Mouse (Mus musculus) midbrain, embryonic 12.5 days (tissue): Measurements from ENCODE around the gene Tiam2. TPM values are rescaled to one million over a fixed set of nuclear protein-coding genes. Genes with fewer than 3 reads are reported as not detected.

ENCODE experiments used
- ATAC-seq: fragments of 200-750 bp; cut with Nextera tagmentation; 2 replicates; pipeline ENCODE4 v1.8.0; 2017; ENCODE audit warnings: low read depth, moderate TSS enrichment, moderate library complexity; ENCODE audit not compliant: low FRiP score
- H3K27ac ChIP-seq: fragments of 300-500 bp; sonication (generic); replicated peaks from 2 replicates; pipeline ENCODE4 v1.5.1; 2016; ENCODE audit warnings: mild to moderate bottlenecking
- H3K27me3 ChIP-seq: fragments of 300-500 bp; sonication (generic); 2 replicates; pipeline ENCODE4 v1.6.1; 2016; ENCODE audit warnings: mild to moderate bottlenecking
- H3K36me3 ChIP-seq: fragments of 300-500 bp; sonication (generic); 2 replicates; pipeline ENCODE4 v1.6.1; 2016
- H3K4me1 ChIP-seq: fragments of 300-500 bp; sonication (generic); 2 replicates; pipeline ENCODE4 v1.6.1; 2016
- H3K4me2 ChIP-seq: fragments of 300-500 bp; sonication (generic); replicated peaks from 2 replicates; pipeline ENCODE4 v1.6.1; 2016; ENCODE audit warnings: mild to moderate bottlenecking, moderate library complexity
- H3K4me3 ChIP-seq: fragments of 300-500 bp; sonication (generic); 2 replicates; pipeline ENCODE4 v1.5.1; 2016; ENCODE audit warnings: mild to moderate bottlenecking
- H3K9ac ChIP-seq: fragments of 300-500 bp; sonication (generic); replicated peaks from 2 replicates; pipeline ENCODE4 v1.6.1; 2016; ENCODE audit warnings: mild to moderate bottlenecking, moderate library complexity
- H3K9me3 ChIP-seq: fragments of 300-500 bp; sonication (generic); 2 replicates; pipeline ENCODE4 v1.6.1; 2016; ENCODE audit warnings: mild to moderate bottlenecking
- WGBS: fragments of 180-500 bp; shearing (Covaris S2); methylation state at CpG from one replicate; pipeline ENCODE4 v1.1.7; 2016; 5-methylcytosine and 5-hydroxymethylcytosine counted together
- polyA plus RNA-seq: library from polyadenylated mRNA; unstranded; fragments of >200 nt; fragmentation: Nextera tagmentation; extraction: Ambion mirVana; gene quantifications from 2 replicates; pipeline ENCODE4 v1.2.1, GENCODE M21; 2016

Gene Tiam2
- polyA plus RNA-seq, 1 experiment from 2014 or later: 5.1 TPM

GRCm38 (mm10) chr17:3315581-3315980 is 10.8 kb upstream of the Tiam2 start:
- peaks cover 19% of the 10 kb centered on the region for H3K27me3 ChIP-seq
- no peak overlapping the region for H3K4me3 ChIP-seq
- H3K4me2 ChIP-seq: no peak overlapping the region
- no peak overlapping the region for H3K9ac ChIP-seq
- H3K36me3 ChIP-seq: no peaks in the 10 kb centered on the region
- no peak overlapping the region for H3K27ac ChIP-seq
- H3K9me3 ChIP-seq: no peaks in the 10 kb centered on the region
- H3K4me1 ChIP-seq: no peaks in the 10 kb centered on the region
- 95% methylated on average over 4 of the region's 4 CpGs for WGBS
- no peak for ATAC-seq

DNA sequence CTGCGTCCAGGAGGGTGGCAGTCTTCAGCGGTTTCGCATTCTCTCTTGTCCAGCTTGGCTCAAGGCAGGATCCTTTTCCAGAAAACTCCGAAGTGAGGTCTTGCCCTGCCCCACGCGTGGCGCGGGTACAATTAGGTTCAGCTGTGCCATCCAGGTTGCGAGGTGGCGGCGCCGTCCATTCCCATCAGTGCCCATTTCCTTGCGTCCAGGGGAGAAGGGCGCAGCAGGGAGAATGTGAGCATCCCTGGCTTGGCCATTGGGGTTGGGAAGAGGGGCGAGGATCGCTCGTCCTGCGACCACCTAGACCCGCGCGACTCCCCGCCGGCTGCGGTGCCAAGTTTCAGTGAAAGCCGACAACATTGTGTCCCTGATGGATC is 518 bp downstream of the Tiam2 start:
- WGBS: under 1% methylated on average over 25 of the region's 25 CpGs
- Histone ChIP-seq H3K27ac (no peak overlapping the region), H3K4me3 (peak overlapping the region; percentile 50), H3K4me2 (peak overlapping the region; percentile 83), H3K36me3 (no peaks in the 10 kb centered on the region), H3K4me1 (peaks cover 12% of the 10 kb centered on the region), H3K9ac (peak overlapping the region; percentile 39; the same call in 1 of the 2 replicates), H3K27me3 (peaks cover 41% of the 10 kb centered on the region), H3K9me3 (no peaks in the 10 kb centered on the region)
- 0 out of 2 replicates have a peak, but pooled peaks have one; percentile 4 for ATAC-seq

- Histone ChIP-seq H3K9ac (no peak overlapping the region), H3K27ac (no peak overlapping the region), H3K4me2 (peak overlapping the region; percentile 83), H3K4me1 (peaks cover 12% of the 10 kb centered on the region), H3K4me3 (peak overlapping the region; percentile 50), H3K27me3 (peaks cover 41% of the 10 kb centered on the region), H3K9me3 (no peaks in the 10 kb centered on the region), H3K36me3 (no peaks in the 10 kb centered on the region)
- 7% methylated on average over 14 of the region's 14 CpGs for WGBS
- ATAC-seq: no peak
Observed at GRCm38 (mm10) chr17:3327335-3327734, 962 bp downstream of the Tiam2 start.

DNA sequence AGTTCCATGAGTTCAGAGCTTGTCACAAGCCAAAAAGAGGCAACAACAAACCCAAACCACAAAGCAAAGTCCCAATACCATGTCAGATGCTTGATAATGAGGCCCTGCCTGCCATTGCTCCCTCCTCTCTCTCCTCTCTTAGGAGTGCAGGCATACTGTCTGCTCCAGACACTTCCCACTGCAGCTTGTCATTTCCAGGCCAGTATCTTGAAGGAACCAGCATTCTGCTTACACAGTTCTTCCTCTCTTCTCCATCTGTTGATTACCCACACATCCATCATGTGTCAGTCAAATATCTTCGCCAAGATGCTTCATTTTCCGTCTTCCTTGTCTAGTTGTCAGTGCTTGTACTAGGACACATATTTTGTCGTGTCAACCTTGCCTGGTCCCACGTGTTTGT is 2.4 kb downstream of the Tiam2 start:
- no peak for ATAC-seq
- H3K27me3 ChIP-seq: peaks cover 41% of the 10 kb centered on the region
- H3K9me3 ChIP-seq: no peaks in the 10 kb centered on the region
- H3K36me3 ChIP-seq: no peaks in the 10 kb centered on the region
- no peak overlapping the region for H3K4me2 ChIP-seq
- no peak overlapping the region for H3K27ac ChIP-seq
- H3K4me1 ChIP-seq: peaks cover 12% of the 10 kb centered on the region
- H3K4me3 ChIP-seq: no peak overlapping the region
- H3K9ac ChIP-seq: no peak overlapping the region
- 89% methylated on average over 4 of the region's 4 CpGs for WGBS

GRCm38 (mm10) chr17:3329429-3329828 is 3.1 kb downstream of the Tiam2 start:
- no peak for ATAC-seq
- H3K4me1 ChIP-seq: peaks cover 12% of the 10 kb centered on the region
- H3K27me3 ChIP-seq: peaks cover 41% of the 10 kb centered on the region
- H3K27ac ChIP-seq: no peak overlapping the region
- H3K9ac ChIP-seq: no peak overlapping the region
- H3K9me3 ChIP-seq: no peaks in the 10 kb centered on the region
- 95% methylated on average over 4 of the region's 4 CpGs for WGBS
- no peak overlapping the region for H3K4me2 ChIP-seq
- no peaks in the 10 kb centered on the region for H3K36me3 ChIP-seq
- no peak overlapping the region for H3K4me3 ChIP-seq

- Histone ChIP-seq H3K4me2 (no peak overlapping the region), H3K9ac (no peak overlapping the region), H3K27ac (no peak overlapping the region), H3K27me3 (peaks cover 22% of the 10 kb centered on the region), H3K4me1 (peaks cover 7% of the 10 kb centered on the region), H3K9me3 (no peaks in the 10 kb centered on the region), H3K36me3 (no peaks in the 10 kb centered on the region), H3K4me3 (no peak overlapping the region)
- no peak for ATAC-seq
- 83% methylated on average over 7 of the region's 7 CpGs for WGBS
Observed at GRCm38 (mm10) chr17:3331721-3332461, 5.5 kb downstream of the Tiam2 start.

DNA sequence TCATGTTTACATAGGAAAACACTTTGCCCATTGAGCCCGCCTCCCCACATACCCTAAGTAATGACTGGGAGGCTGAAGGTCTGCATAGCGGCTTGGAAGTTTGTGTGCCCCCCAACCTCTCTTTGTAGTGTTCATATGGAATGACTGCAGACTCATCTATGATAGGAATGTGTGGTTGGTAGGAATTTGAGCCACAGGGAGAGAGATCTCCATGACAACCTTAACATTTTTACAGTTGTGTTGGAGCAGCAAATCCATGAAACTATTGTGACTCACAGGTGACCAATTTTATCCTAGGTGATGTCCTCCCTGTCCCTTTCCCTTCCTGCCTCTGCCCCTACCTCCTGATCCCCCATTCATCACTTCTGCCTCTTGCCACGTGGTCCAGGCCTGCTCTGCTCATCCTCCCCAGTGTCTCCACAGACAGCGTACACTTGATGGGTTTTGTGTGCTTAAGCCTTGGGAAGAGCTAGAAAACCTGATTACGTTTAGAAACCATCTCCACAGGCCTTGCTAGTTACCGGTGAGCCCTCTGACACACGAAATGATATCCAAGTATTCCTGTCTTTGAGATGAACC is 9.9 kb downstream of the Tiam2 start:
- no peaks in the 10 kb centered on the region; the same call in 1 of the 2 replicates for H3K27me3 ChIP-seq
- WGBS: 86% methylated on average over 7 of the region's 7 CpGs
- no peaks in the 10 kb centered on the region for H3K9me3 ChIP-seq
- no peak overlapping the region for H3K27ac ChIP-seq
- no peaks in the 10 kb centered on the region for H3K36me3 ChIP-seq
- H3K4me2 ChIP-seq: no peak overlapping the region
- H3K4me3 ChIP-seq: no peak overlapping the region
- H3K9ac ChIP-seq: no peak overlapping the region
- peaks cover 8% of the 10 kb centered on the region; the same call in 1 of the 2 replicates for H3K4me1 ChIP-seq
- ATAC-seq: no peak

- WGBS: 83% methylated on average over 7 of the region's 7 CpGs
- H3K27ac ChIP-seq: no peak overlapping the region
Observed at GRCm38 (mm10) chr17:3336887-3337524, 10.6 kb downstream of the Tiam2 start.

DNA sequence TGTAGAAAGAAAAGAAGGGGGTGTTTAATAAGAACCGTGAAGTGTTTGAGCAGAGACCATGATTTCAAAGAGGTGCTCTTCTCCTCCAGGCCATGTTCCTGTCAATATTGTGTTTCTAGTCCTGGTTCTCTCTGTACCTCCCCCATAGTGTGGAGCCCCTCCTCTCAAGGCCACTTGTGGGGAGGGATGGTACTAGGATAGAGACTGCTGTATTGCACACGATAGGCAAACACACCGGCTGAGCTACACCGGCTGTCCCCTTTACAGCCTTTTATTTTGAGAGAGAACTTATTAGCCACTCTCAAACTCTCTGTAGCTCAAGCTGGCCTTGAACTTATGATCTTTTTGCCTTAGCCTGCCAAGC is 11.1 kb downstream of the Tiam2 start:
- H3K9ac ChIP-seq: no peak overlapping the region
- ATAC-seq: no peak
- 79% methylated on average over 4 of the region's 4 CpGs for WGBS
- H3K36me3 ChIP-seq: no peaks in the 10 kb centered on the region
- no peaks in the 10 kb centered on the region for H3K27me3 ChIP-seq
- no peak overlapping the region for H3K4me3 ChIP-seq
- peaks cover 8% of the 10 kb centered on the region; the same call in 1 of the 2 replicates for H3K4me1 ChIP-seq
- H3K4me2 ChIP-seq: no peak overlapping the region
- H3K9me3 ChIP-seq: no peaks in the 10 kb centered on the region
- no peak overlapping the region for H3K27ac ChIP-seq

More at GRCm38 (mm10) chr17:3336887-3337524, 10.6 kb downstream of the Tiam2 start:
- H3K9me3 ChIP-seq: no peaks in the 10 kb centered on the region
- H3K27me3 ChIP-seq: no peaks in the 10 kb centered on the region
- no peak overlapping the region for H3K9ac ChIP-seq
- H3K4me1 ChIP-seq: peaks cover 8% of the 10 kb centered on the region; the same call in 1 of the 2 replicates
- H3K36me3 ChIP-seq: no peaks in the 10 kb centered on the region
- ATAC-seq: no peak
- H3K4me2 ChIP-seq: no peak overlapping the region
- H3K4me3 ChIP-seq: no peak overlapping the region

- Histone ChIP-seq H3K4me3 (no peak overlapping the region), H3K36me3 (no peaks in the 10 kb centered on the region), H3K27ac (no peak overlapping the region), H3K4me2 (no peak overlapping the region), H3K4me1 (peaks cover 8% of the 10 kb centered on the region; the same call in 1 of the 2 replicates), H3K9me3 (no peaks in the 10 kb centered on the region), H3K9ac (no peak overlapping the region), H3K27me3 (no peaks in the 10 kb centered on the region)
- 70% methylated on average over 7 of the region's 7 CpGs for WGBS
- peak; percentile 68; the same call in 1 of the 2 replicates for ATAC-seq
Observed at GRCm38 (mm10) chr17:3338821-3339220, 12.4 kb downstream of the Tiam2 start.

DNA sequence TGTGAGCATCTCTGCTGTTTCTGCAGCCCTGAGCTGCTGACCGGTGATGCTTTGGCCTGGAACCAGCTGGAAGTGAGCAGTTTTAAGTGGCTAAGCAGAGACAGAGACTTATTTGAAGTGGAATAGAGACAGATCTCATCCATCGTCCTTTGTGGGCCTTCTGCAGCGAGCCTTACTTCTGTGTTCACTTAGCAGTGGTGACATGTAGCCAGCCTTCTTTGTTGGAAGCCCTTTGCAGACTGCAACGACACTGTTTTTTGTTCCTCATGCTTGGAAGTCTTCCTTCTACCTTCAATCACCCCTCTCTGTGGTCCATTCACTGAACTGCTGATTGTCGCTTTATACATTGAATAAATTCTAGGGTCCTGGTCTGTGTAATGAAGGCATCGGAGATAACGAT is 18.5 kb downstream of the Tiam2 start:
- Histone ChIP-seq H3K36me3 (no peaks in the 10 kb centered on the region), H3K27ac (no peak overlapping the region), H3K9ac (no peak overlapping the region), H3K4me1 (peaks cover 8% of the 10 kb centered on the region; the same call in 1 of the 2 replicates), H3K4me3 (no peak overlapping the region), H3K27me3 (no peaks in the 10 kb centered on the region), H3K4me2 (no peak overlapping the region), H3K9me3 (no peaks in the 10 kb centered on the region)
- WGBS: 75% methylated on average over 7 of the region's 7 CpGs
- no peak for ATAC-seq

- H3K4me2 ChIP-seq: no peak overlapping the region
- peaks cover 8% of the 10 kb centered on the region; the same call in 1 of the 2 replicates for H3K4me1 ChIP-seq
- H3K9ac ChIP-seq: no peak overlapping the region
- H3K9me3 ChIP-seq: no peaks in the 10 kb centered on the region
- no peaks in the 10 kb centered on the region for H3K36me3 ChIP-seq
- H3K4me3 ChIP-seq: no peak overlapping the region
- H3K27ac ChIP-seq: no peak overlapping the region
- 73% methylated on average over 12 of the region's 12 CpGs for WGBS
- no peaks in the 10 kb centered on the region for H3K27me3 ChIP-seq
- ATAC-seq: no peak
Observed at GRCm38 (mm10) chr17:3345276-3345885, 19.0 kb downstream of the Tiam2 start.
